Mouse (Mus musculus): ENCODE data around the gene C2. TPM values are rescaled to one million over a fixed set of nuclear protein-coding genes. Genes with fewer than 3 reads are reported as not detected.
"Not testable (repeated sequence)": the region's sequence is repeated elsewhere in the genome, so short reads cannot be mapped to it uniquely, and the experiment has no call there.

Gene C2
- polyA plus RNA-seq, 1 experiment from 2014 or later: 1.3 TPM

- ATAC-seq (ENCODE audit: low FRiP score): no peak
- WGBS: 83% methylated on average over 4 of the region's 4 CpGs
These were observed 30.8 kb upstream of the C2 start for GRCm38 (mm10) chr17:34928841-34929240.

DNA sequence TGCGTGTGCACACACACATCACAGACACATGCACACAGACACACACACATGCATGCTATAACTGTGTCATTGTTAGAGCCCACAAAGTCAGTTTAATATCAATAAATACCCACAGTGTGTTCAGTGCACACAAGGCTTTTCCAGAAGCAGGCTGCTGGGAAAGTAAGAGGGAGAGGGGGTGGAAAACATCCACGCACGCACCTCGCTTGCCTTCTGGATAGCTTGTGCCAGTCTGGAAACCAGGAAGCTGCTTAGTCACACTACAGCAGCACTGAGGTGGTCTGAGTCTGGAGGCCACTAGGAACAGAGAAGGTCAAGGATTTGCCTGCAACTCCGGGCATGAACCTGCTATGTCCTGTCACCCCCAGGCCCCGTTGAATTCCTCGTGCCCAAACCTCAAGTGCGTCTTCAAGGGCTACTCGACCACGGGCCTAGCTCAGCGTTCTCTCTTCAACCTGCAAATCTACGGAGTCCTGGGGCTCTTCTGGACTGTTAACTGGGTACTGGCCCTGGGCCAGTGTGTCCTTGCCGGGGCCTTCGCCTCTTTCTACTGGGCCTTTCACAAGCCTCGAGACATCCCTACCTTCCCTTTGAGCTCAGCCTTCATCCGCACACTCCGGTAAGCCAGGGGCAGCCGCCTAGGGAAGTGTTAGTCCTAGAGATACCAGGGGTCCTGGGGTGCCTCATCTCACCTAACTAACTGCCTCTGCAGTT lies 29.4 kb upstream of the C2 start:
- H3K27me3 ChIP-seq: no peaks in the 10 kb centered on the region
- ATAC-seq (ENCODE audit: low FRiP score): no peak

More at GRCm38 (mm10) chr17:34928841-34929240, 30.8 kb upstream of the C2 start:
- H3K27me3 ChIP-seq: no peaks in the 10 kb centered on the region
- H3K36me3 ChIP-seq (replicated peaks): no peaks in the 10 kb centered on the region
- H3K9me3 ChIP-seq: no peaks in the 10 kb centered on the region
- no peak overlapping the region for H3K4me3 ChIP-seq (replicated peaks)
- H3K4me2 ChIP-seq: no peak overlapping the region
- H3K27ac ChIP-seq: no peak overlapping the region
- H3K9ac ChIP-seq: no peak overlapping the region
- peaks cover 11% of the 10 kb centered on the region for H3K4me1 ChIP-seq

GRCm38 (mm10) chr17:34924258-34924657 lies 26.2 kb upstream of the C2 start:
- Histone ChIP-seq H3K36me3 (replicated peaks) (no peaks in the 10 kb centered on the region), H3K4me2 (no peak overlapping the region), H3K4me1 (no peaks in the 10 kb centered on the region), H3K4me3 (replicated peaks) (no peak overlapping the region), H3K9me3 (no peaks in the 10 kb centered on the region), H3K9ac (no peak overlapping the region), H3K27me3 (no peaks in the 10 kb centered on the region), H3K27ac (no peak overlapping the region)
- ATAC-seq (ENCODE audit: low FRiP score): no peak
- 62% methylated on average over 5 of the region's 5 CpGs for WGBS

More for the DNA sequence above, 29.4 kb upstream of the C2 start:
- H3K36me3 ChIP-seq (replicated peaks): no peaks in the 10 kb centered on the region
- H3K27ac ChIP-seq: no peak overlapping the region
- H3K9ac ChIP-seq: no peak overlapping the region
- no peak overlapping the region for H3K4me2 ChIP-seq
- no peak overlapping the region for H3K4me3 ChIP-seq (replicated peaks)
- no peaks in the 10 kb centered on the region for H3K9me3 ChIP-seq
- WGBS: 85% methylated on average over 18 of the region's 18 CpGs
- H3K4me1 ChIP-seq: peaks cover 11% of the 10 kb centered on the region

DNA sequence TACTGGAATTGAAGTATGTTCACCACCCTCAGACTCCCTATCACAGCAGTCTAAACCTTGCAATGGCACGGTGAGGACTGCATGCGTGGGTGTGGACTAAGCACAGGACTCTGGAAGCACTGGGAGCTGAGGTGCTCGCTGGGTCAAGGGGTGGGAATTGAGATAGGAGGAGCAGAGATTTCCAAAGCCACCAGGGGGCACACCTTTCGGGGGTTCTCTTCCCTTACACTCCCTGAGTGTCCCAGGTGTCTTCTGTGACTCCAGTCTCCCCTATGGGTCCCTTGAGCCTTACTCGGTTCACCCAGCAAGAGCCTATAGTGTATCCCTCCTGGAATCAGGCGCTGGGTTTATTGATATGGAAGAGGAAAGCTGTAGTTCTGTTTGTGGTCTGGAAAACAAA lies 24.9 kb upstream of the C2 start:
- 46% methylated on average over 6 of the region's 6 CpGs for WGBS

GRCm38 (mm10) chr17:34917188-34917587 lies 19.1 kb upstream of the C2 start:
- Histone ChIP-seq H3K9ac (no peak overlapping the region), H3K4me3 (replicated peaks) (no peak overlapping the region), H3K27me3 (no peaks in the 10 kb centered on the region), H3K36me3 (replicated peaks) (peaks cover 20% of the 10 kb centered on the region), H3K27ac (no peak overlapping the region), H3K9me3 (no peaks in the 10 kb centered on the region), H3K4me2 (no peak overlapping the region), H3K4me1 (no peaks in the 10 kb centered on the region)
- WGBS: 86% methylated on average over 9 of the region's 9 CpGs
- ATAC-seq (ENCODE audit: low FRiP score): no peak

More for the DNA sequence above, 24.9 kb upstream of the C2 start:
- H3K4me1 ChIP-seq: no peaks in the 10 kb centered on the region
- no peak overlapping the region for H3K9ac ChIP-seq
- no peaks in the 10 kb centered on the region for H3K36me3 ChIP-seq (replicated peaks)
- ATAC-seq (ENCODE audit: low FRiP score): no peak
- no peak overlapping the region for H3K27ac ChIP-seq
- no peaks in the 10 kb centered on the region for H3K9me3 ChIP-seq
- H3K27me3 ChIP-seq: no peaks in the 10 kb centered on the region
- H3K4me3 ChIP-seq (replicated peaks): no peak overlapping the region
- H3K4me2 ChIP-seq: no peak overlapping the region

- Histone ChIP-seq H3K4me1 (no peaks in the 10 kb centered on the region), H3K4me3 (replicated peaks) (no peak overlapping the region), H3K36me3 (replicated peaks) (peaks cover 29% of the 10 kb centered on the region), H3K27me3 (no peaks in the 10 kb centered on the region), H3K4me2 (no peak overlapping the region), H3K27ac (no peak overlapping the region), H3K9ac (no peak overlapping the region), H3K9me3 (no peaks in the 10 kb centered on the region)
- WGBS: 90% methylated on average over 5 of the region's 5 CpGs
- no peak for ATAC-seq (ENCODE audit: low FRiP score)
These were observed 18.3 kb upstream of the C2 start for GRCm38 (mm10) chr17:34916316-34916715.

- H3K4me2 ChIP-seq: no peak overlapping the region
- no peaks in the 10 kb centered on the region for H3K4me1 ChIP-seq
- no peaks in the 10 kb centered on the region for H3K27me3 ChIP-seq
- no peak overlapping the region for H3K27ac ChIP-seq
- no peak for ATAC-seq (ENCODE audit: low FRiP score)
- H3K36me3 ChIP-seq (replicated peaks): peaks cover 38% of the 10 kb centered on the region
- H3K4me3 ChIP-seq (replicated peaks): no peak overlapping the region
- no peaks in the 10 kb centered on the region for H3K9me3 ChIP-seq
- no peak overlapping the region for H3K9ac ChIP-seq
- WGBS: 24% methylated on average over 10 of the region's 11 CpGs
These were observed 17.4 kb upstream of the C2 start for GRCm38 (mm10) chr17:34915410-34915831.

DNA sequence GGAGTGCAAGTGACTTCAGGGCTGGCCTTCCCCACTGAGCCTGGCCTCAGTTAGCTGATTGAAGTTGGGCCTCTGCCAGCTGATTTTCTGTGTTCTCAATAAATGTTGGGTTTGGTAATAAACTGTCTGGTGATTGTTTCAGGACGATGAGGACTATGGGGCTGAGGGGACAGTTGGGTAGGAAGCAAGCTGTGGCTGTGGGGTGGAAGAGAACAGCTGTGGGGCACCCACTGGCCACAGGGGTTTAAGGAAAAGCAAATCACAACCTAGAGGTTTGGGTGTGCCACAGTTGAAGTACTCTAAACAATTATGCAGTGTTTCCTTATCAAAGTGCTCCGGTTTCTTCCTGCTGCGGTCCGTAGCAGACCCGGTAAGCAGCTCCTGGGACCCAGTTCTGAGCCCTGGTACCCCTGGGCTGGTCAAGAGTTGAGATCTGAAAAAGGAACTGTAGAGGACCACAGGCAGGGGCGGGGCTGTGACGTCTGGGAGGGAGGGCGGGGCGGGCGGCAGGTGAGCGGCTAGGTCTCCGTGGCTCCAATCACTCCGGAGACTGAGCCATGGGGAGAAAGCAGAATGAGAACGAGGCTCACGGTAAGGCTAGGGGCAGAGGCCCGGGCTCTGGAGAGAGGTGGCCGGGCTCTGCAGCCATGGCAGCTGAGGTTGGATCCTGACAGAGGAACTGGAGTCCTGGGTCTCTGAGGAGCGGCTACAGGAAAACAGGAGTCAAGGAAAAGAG lies 16.0 kb upstream of the C2 start, which contains the start of gene Slc44a4:
Slc44a4 (plus strand) TSS at position 537 of the 736 bp plus-strand sequence.
- H3K36me3 ChIP-seq (replicated peaks): peaks cover 51% of the 10 kb centered on the region
- H3K9me3 ChIP-seq: no peaks in the 10 kb centered on the region
- H3K27ac ChIP-seq: no peak within 1 kb of the TSS
- no peak within 1 kb of the TSS for H3K4me3 ChIP-seq (replicated peaks)
- no peak within 1 kb of the TSS for H3K9ac ChIP-seq
- 38% methylated on average over 18 of the region's 18 CpGs for WGBS
- H3K4me2 ChIP-seq: no peak within 1 kb of the TSS
- no peaks in the 10 kb centered on the region for H3K27me3 ChIP-seq
- H3K4me1 ChIP-seq: no peaks in the 10 kb centered on the region
- ATAC-seq (ENCODE audit: low FRiP score): no peak

DNA sequence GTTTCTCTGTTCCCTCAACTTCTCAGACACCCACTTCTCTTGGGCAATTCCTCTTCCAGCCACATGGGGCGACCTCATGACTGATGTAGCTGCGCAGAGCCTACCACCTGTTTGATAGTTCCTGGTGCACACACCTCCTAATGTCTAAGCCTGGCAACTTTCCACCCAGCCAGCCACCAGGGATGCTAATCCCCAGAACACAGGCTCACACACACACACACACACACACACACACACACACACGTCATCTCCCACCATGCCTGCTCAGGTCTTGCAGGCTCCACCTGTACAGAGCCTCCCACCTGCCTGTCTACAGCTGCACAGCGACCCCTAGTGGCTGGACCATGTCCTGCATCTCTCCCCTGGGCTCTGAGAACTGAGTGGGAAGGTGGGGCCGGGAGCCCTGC lies 13.9 kb upstream of the C2 start:
- H3K27me3 ChIP-seq: no peaks in the 10 kb centered on the region
- peaks cover 73% of the 10 kb centered on the region for H3K36me3 ChIP-seq (replicated peaks)
- H3K4me1 ChIP-seq: no peaks in the 10 kb centered on the region
- ATAC-seq (ENCODE audit: low FRiP score): peak; percentile 50; the same call in 1 of the 2 replicates
- WGBS: 52% methylated on average over 5 of the region's 5 CpGs
- H3K4me2 ChIP-seq: no peak overlapping the region
- H3K9ac ChIP-seq: no peak overlapping the region
- no peak overlapping the region for H3K27ac ChIP-seq
- no peaks in the 10 kb centered on the region for H3K9me3 ChIP-seq
- no peak overlapping the region for H3K4me3 ChIP-seq (replicated peaks)

DNA sequence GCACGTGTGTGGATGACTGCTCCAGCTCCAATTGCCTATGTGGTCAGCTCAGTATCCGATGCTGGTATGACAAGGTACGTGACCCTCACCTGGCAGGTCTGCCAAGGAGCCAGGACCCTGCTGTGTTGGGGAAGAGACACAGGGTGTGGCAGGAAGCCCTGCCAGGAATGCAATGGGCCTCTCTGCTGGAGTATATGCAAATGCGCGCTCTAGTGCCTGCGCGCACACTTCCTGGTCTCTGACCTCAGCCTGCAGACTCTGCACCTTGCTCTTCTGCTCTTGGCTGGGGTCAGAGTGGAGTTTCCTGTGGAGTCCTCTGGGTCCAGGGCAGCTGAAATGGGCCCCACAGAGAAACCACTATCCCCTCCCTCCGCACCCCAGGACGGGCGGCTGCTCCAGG lies 12.9 kb upstream of the C2 start:
- WGBS: 93% methylated on average over 10 of the region's 10 CpGs
- Histone ChIP-seq H3K4me1 (no peaks in the 10 kb centered on the region), H3K36me3 (replicated peaks) (peaks cover 82% of the 10 kb centered on the region), H3K9me3 (no peaks in the 10 kb centered on the region), H3K4me2 (no peak overlapping the region), H3K27ac (no peak overlapping the region), H3K4me3 (replicated peaks) (no peak overlapping the region), H3K27me3 (no peaks in the 10 kb centered on the region), H3K9ac (no peak overlapping the region)
- no peak for ATAC-seq (ENCODE audit: low FRiP score)

GRCm38 (mm10) chr17:34902895-34903294 lies 4.8 kb upstream of the C2 start:
- no peaks in the 10 kb centered on the region for H3K27me3 ChIP-seq
- H3K4me3 ChIP-seq (replicated peaks): no peak overlapping the region
- H3K9me3 ChIP-seq: no peaks in the 10 kb centered on the region
- peaks cover 15% of the 10 kb centered on the region for H3K4me1 ChIP-seq
- no peak overlapping the region for H3K9ac ChIP-seq
- no peak overlapping the region for H3K4me2 ChIP-seq
- no peak for ATAC-seq (ENCODE audit: low FRiP score)
- peaks cover 67% of the 10 kb centered on the region for H3K36me3 ChIP-seq (replicated peaks)
- H3K27ac ChIP-seq: no peak overlapping the region
- WGBS: 94% methylated on average over 9 of the region's 9 CpGs

DNA sequence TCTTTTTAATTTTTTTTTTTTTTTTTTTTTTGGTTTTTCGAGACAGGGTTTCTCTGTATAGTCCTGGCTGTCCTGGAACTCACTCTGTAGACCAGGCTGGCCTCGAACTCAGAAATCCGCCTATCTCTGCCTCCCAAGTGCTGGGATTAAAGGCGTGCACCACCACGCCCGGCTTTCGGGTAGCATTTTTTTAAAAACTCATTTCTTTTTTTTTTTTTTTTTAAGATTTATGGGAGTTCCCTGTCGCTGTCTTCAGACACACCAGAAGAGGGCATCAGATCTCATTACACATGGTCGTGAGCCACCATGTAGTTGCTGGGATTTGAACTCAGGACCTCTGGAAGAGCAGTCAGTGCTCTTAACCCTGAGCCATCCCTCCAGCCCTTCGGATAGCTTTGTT lies 3.9 kb upstream of the C2 start:
- 93% methylated on average over 9 of the region's 10 CpGs for WGBS
- not testable (repeated sequence) for H3K27me3 ChIP-seq; H3K27ac ChIP-seq; H3K9ac ChIP-seq; H3K4me2 ChIP-seq; H3K4me3 ChIP-seq (replicated peaks); ATAC-seq (ENCODE audit: low FRiP score); H3K9me3 ChIP-seq
- H3K36me3 ChIP-seq (replicated peaks): peaks cover 58% of the 10 kb centered on the region
- H3K4me1 ChIP-seq: peaks cover 23% of the 10 kb centered on the region

- not testable (repeated sequence) for H3K4me3 ChIP-seq (replicated peaks); H3K27ac ChIP-seq; H3K9ac ChIP-seq; ATAC-seq (ENCODE audit: low FRiP score); H3K27me3 ChIP-seq; H3K9me3 ChIP-seq
- H3K4me2 ChIP-seq: peak overlapping the region; percentile 98; the same call in 1 of the 2 replicates
- H3K36me3 ChIP-seq (replicated peaks): peaks cover 53% of the 10 kb centered on the region
- H3K4me1 ChIP-seq: peaks cover 34% of the 10 kb centered on the region
These were observed 2.8 kb upstream of the C2 start for GRCm38 (mm10) chr17:34900826-34901225.

Measured in forebrain, embryonic 12.5 days (tissue).